Mouse (Mus musculus) hindbrain, embryonic 11.5 days (tissue): Measurements from ENCODE around the gene Pcx. TPM values are rescaled to one million over a fixed set of nuclear protein-coding genes. Genes with fewer than 3 reads are reported as not detected.

Experiments used
- ATAC-seq: fragments of 200-750 bp; cut with Nextera tagmentation; 2 replicates; pipeline ENCODE4 v1.8.0; 2017; ENCODE audit warnings: mild to moderate bottlenecking, moderate TSS enrichment, moderate library complexity; ENCODE audit not compliant: low FRiP score
- DNase-seq: peaks from one replicate; pipeline ENCODE4 v3.0.0-alpha.2; 2015; ENCODE audit warnings: low spot score
- H3K27ac ChIP-seq: fragments of 300-500 bp; sonication (generic); 2 replicates; pipeline ENCODE4 v1.5.1; 2014; ENCODE audit warnings: mild to moderate bottlenecking, low read depth, low read length
- H3K27me3 ChIP-seq: fragments of 300-500 bp; sonication (generic); 2 replicates; pipeline ENCODE4 v1.6.1; 2014; ENCODE audit warnings: mild to moderate bottlenecking, low read length, moderate library complexity, mixed read lengths; ENCODE audit not compliant: control insufficient read depth, insufficient read depth
- H3K36me3 ChIP-seq: fragments of 300-500 bp; sonication (generic); 2 replicates; pipeline ENCODE4 v1.6.1; 2014; ENCODE audit warnings: mild to moderate bottlenecking, low read length, moderate library complexity, mixed read lengths; ENCODE audit not compliant: control insufficient read depth, insufficient read depth
- H3K4me1 ChIP-seq: fragments of 300-500 bp; sonication (generic); replicated peaks from 2 replicates; pipeline ENCODE4 v1.6.1; 2014; ENCODE audit warnings: low read length, mixed read lengths; ENCODE audit not compliant: control insufficient read depth, insufficient read depth
- H3K4me2 ChIP-seq: fragments of 300-500 bp; sonication (generic); replicated peaks from 2 replicates; pipeline ENCODE4 v1.6.1; 2014; ENCODE audit warnings: mild to moderate bottlenecking, low read depth, low read length
- H3K4me3 ChIP-seq: fragments of 300-500 bp; sonication (generic); 2 replicates; pipeline ENCODE4 v1.5.1; 2014; ENCODE audit warnings: low read depth, low read length
- H3K9ac ChIP-seq: fragments of 300-500 bp; sonication (generic); 2 replicates; pipeline ENCODE4 v1.6.1; 2014; ENCODE audit warnings: low read depth, low read length
- H3K9me3 ChIP-seq: fragments of 300-500 bp; sonication (generic); 2 replicates; pipeline ENCODE4 v1.6.1; 2016; ENCODE audit warnings: low read length; ENCODE audit not compliant: control insufficient read depth
- WGBS: fragments of 180-500 bp; shearing (Covaris S2); extraction: QIAGEN DNeasy Blood & Tissue Kit; methylation state at CpG from one replicate; pipeline ENCODE4 v1.1.7; 2014; 5-methylcytosine and 5-hydroxymethylcytosine counted together
- polyA plus RNA-seq: library from polyadenylated mRNA; unstranded; fragments of >200 nt; fragmentation: Nextera tagmentation; extraction: Ambion mirVana; gene quantifications from 2 replicates; pipeline ENCODE4 v1.2.1, GENCODE M21; 2014

Gene Pcx
- polyA plus RNA-seq, 1 experiment from 2014 or later: 11.8 TPM

- Histone ChIP-seq H3K36me3 (no peaks in the 10 kb centered on the region), H3K9ac (no peak overlapping the region), H3K4me2 (peak overlapping the region; percentile 83), H3K9me3 (no peaks in the 10 kb centered on the region), H3K27me3 (no peaks in the 10 kb centered on the region), H3K4me3 (no peak overlapping the region; the same call in 1 of the 2 replicates), H3K4me1 (peaks cover 10% of the 10 kb centered on the region; the same call in 1 of the 2 replicates), H3K27ac (no peak overlapping the region)
- WGBS: 89% methylated on average over 33 of the region's 33 CpGs
- ATAC-seq: no peak
- DNase-seq: no peak
Observed at GRCm38 (mm10) chr19:4613464-4614304, 103.4 kb downstream of the Pcx start.

- ATAC-seq (0 out of 2 replicates have a peak, but pooled peaks have one; percentile 15), DNase-seq (peak; percentile 62)
- peak overlapping the region; percentile 83 for H3K4me2 ChIP-seq
- peak overlapping the region; percentile 85 for H3K27ac ChIP-seq
- H3K4me1 ChIP-seq: peaks cover 10% of the 10 kb centered on the region; the same call in 1 of the 2 replicates
- peak overlapping the region; percentile 97 for H3K9ac ChIP-seq
- H3K9me3 ChIP-seq: no peaks in the 10 kb centered on the region
- peak overlapping the region; percentile 93 for H3K4me3 ChIP-seq
- H3K27me3 ChIP-seq: no peaks in the 10 kb centered on the region
- H3K36me3 ChIP-seq: no peaks in the 10 kb centered on the region
- WGBS: 19% methylated on average over 41 of the region's 49 CpGs
Observed at GRCm38 (mm10) chr19:4614305-4615150, 104.3 kb downstream of the Pcx start.

GRCm38 (mm10) chr19:4615151-4616093 lies 105.2 kb downstream of the Pcx start, which contains the start of gene Lrfn4:
Gene Lrfn4, minus strand, starts transcription at chr19:4615667.
- H3K9me3 ChIP-seq: no peaks in the 10 kb centered on the region
- ATAC-seq (peak; percentile 93), DNase-seq (peak; percentile 91)
- H3K4me2 ChIP-seq: peak within 1 kb of the TSS; percentile 83
- peak within 1 kb of the TSS; percentile 93 for H3K4me3 ChIP-seq
- no peaks in the 10 kb centered on the region for H3K27me3 ChIP-seq
- peak within 1 kb of the TSS; percentile 97 for H3K9ac ChIP-seq
- peak within 1 kb of the TSS; percentile 85 for H3K27ac ChIP-seq
- WGBS: under 1% methylated on average over 66 of the region's 87 CpGs
- no peaks in the 10 kb centered on the region for H3K36me3 ChIP-seq
- H3K4me1 ChIP-seq: peaks cover 10% of the 10 kb centered on the region; the same call in 1 of the 2 replicates

- 46% methylated on average over 4 of the region's 4 CpGs for WGBS
- Histone ChIP-seq H3K9ac (no peak overlapping the region), H3K4me1 (peaks cover 10% of the 10 kb centered on the region; the same call in 1 of the 2 replicates), H3K36me3 (no peaks in the 10 kb centered on the region), H3K27me3 (no peaks in the 10 kb centered on the region), H3K4me2 (no peak overlapping the region), H3K27ac (no peak overlapping the region), H3K4me3 (peak overlapping the region; percentile 93; the same call in 1 of the 2 replicates), H3K9me3 (no peaks in the 10 kb centered on the region)
- ATAC-seq: no peak
- no peak for DNase-seq
Observed at GRCm38 (mm10) chr19:4616546-4616945, 106.3 kb downstream of the Pcx start.

- H3K27me3 ChIP-seq: no peaks in the 10 kb centered on the region
- no peak overlapping the region for H3K4me2 ChIP-seq
- H3K36me3 ChIP-seq: no peaks in the 10 kb centered on the region
- ATAC-seq (no peak), DNase-seq (peak; percentile 58)
- WGBS: 38% methylated on average over 18 of the region's 18 CpGs
- peaks cover 10% of the 10 kb centered on the region; the same call in 1 of the 2 replicates for H3K4me1 ChIP-seq
- no peak overlapping the region for H3K9ac ChIP-seq
- no peak overlapping the region for H3K4me3 ChIP-seq
- H3K27ac ChIP-seq: no peak overlapping the region
- H3K9me3 ChIP-seq: no peaks in the 10 kb centered on the region
Observed at GRCm38 (mm10) chr19:4618183-4618582, 107.9 kb downstream of the Pcx start.

GRCm38 (mm10) chr19:4619461-4619860 lies 109.2 kb downstream of the Pcx start:
- H3K9ac ChIP-seq: no peak overlapping the region
- H3K4me1 ChIP-seq: peaks cover 1% of the 10 kb centered on the region; the same call in 1 of the 2 replicates
- H3K9me3 ChIP-seq: no peaks in the 10 kb centered on the region
- no peak for DNase-seq
- H3K27me3 ChIP-seq: no peaks in the 10 kb centered on the region
- no peaks in the 10 kb centered on the region for H3K36me3 ChIP-seq
- no peak overlapping the region for H3K4me3 ChIP-seq
- WGBS: 85% methylated on average over 10 of the region's 10 CpGs
- no peak overlapping the region for H3K4me2 ChIP-seq
- no peak overlapping the region for H3K27ac ChIP-seq
- ATAC-seq: no peak

- H3K27me3 ChIP-seq: no peaks in the 10 kb centered on the region
- H3K27ac ChIP-seq: no peak overlapping the region
- peaks cover 4% of the 10 kb centered on the region; the same call in 1 of the 2 replicates for H3K4me1 ChIP-seq
- no peak for ATAC-seq
- H3K9me3 ChIP-seq: no peaks in the 10 kb centered on the region
- no peak overlapping the region for H3K4me2 ChIP-seq
- 91% methylated on average over 7 of the region's 7 CpGs for WGBS
- no peak overlapping the region for H3K9ac ChIP-seq
- no peak for DNase-seq
- H3K4me3 ChIP-seq: no peak overlapping the region
- H3K36me3 ChIP-seq: no peaks in the 10 kb centered on the region
Observed at GRCm38 (mm10) chr19:4620721-4621120, 110.4 kb downstream of the Pcx start.

GRCm38 (mm10) chr19:4622780-4623179 lies 112.5 kb downstream of the Pcx start:
- H3K27ac ChIP-seq: no peak overlapping the region
- ATAC-seq (no peak), DNase-seq (no peak)
- H3K9me3 ChIP-seq: no peaks in the 10 kb centered on the region
- H3K4me1 ChIP-seq: peaks cover 10% of the 10 kb centered on the region; the same call in 1 of the 2 replicates
- H3K9ac ChIP-seq: no peak overlapping the region
- 74% methylated on average over 5 of the region's 5 CpGs for WGBS
- H3K36me3 ChIP-seq: no peaks in the 10 kb centered on the region
- no peak overlapping the region for H3K4me2 ChIP-seq
- no peaks in the 10 kb centered on the region for H3K27me3 ChIP-seq
- H3K4me3 ChIP-seq: no peak overlapping the region
